Mouse (Mus musculus) urinary bladder, adult 2 months (tissue): Measurements from ENCODE around the gene Gm21887. TPM values are rescaled to one million over a fixed set of nuclear protein-coding genes. Genes with fewer than 3 reads are reported as not detected.
"Not testable (repeated sequence)": the region's sequence is repeated elsewhere in the genome, so short reads cannot be mapped to it uniquely, and the experiment has no call there.

Experiments used
- DNase-seq: peaks from one replicate; pipeline ENCODE4 v3.0.0; 2022; ENCODE audit warnings: low spot score
- polyA plus RNA-seq: library from polyadenylated mRNA; depleted of rRNA; stranded (reverse); fragments of >200 nt; gene quantifications from 2 replicates; pipeline ENCODE4 v1.2.3, GENCODE M21; 2012; rRNA removed

Gene Gm21887
- polyA plus RNA-seq: 220 and 239 TPM in 2 replicates

GRCm38 (mm10) chrX:170009016-170009750 lies at the start of gene Gm21887:
Gene Gm21887 (plus strand): TSS chrX:170009659.
- peak; percentile 100 for DNase-seq

GRCm38 (mm10) chrX:169969337-169969736 lies 40.1 kb upstream of the Gm21887 start:
- no peak for DNase-seq

GRCm38 (mm10) chrX:169969765-169970164 lies 39.7 kb upstream of the Gm21887 start:
- DNase-seq: not testable (repeated sequence)

GRCm38 (mm10) chrX:169970546-169970945 lies 38.9 kb upstream of the Gm21887 start:
- DNase-seq: not testable (repeated sequence)

GRCm38 (mm10) chrX:169971562-169971961 lies 37.9 kb upstream of the Gm21887 start:
- DNase-seq: not testable (repeated sequence)

- DNase-seq: not testable (repeated sequence)
These were observed 37.3 kb upstream of the Gm21887 start for GRCm38 (mm10) chrX:169972131-169972530.

- DNase-seq: not testable (repeated sequence)
These were observed 36.5 kb upstream of the Gm21887 start for GRCm38 (mm10) chrX:169972791-169973494.

- DNase-seq: not testable (repeated sequence)
These were observed 35.7 kb upstream of the Gm21887 start for GRCm38 (mm10) chrX:169973806-169974205.

GRCm38 (mm10) chrX:169974456-169974855 lies 35.0 kb upstream of the Gm21887 start:
- DNase-seq: not testable (repeated sequence)

- DNase-seq: not testable (repeated sequence)
These were observed 34.5 kb upstream of the Gm21887 start for GRCm38 (mm10) chrX:169974974-169975373.

- not testable (repeated sequence) for DNase-seq
These were observed 33.8 kb upstream of the Gm21887 start for GRCm38 (mm10) chrX:169975681-169976131.

- DNase-seq: not testable (repeated sequence)
These were observed 33.1 kb upstream of the Gm21887 start for GRCm38 (mm10) chrX:169976340-169976739.

- DNase-seq: not testable (repeated sequence)
These were observed 31.5 kb upstream of the Gm21887 start for GRCm38 (mm10) chrX:169977856-169978435.

GRCm38 (mm10) chrX:169978436-169979381 lies 30.8 kb upstream of the Gm21887 start:
- DNase-seq: peak; percentile 60

- peak; percentile 23 for DNase-seq
These were observed 29.8 kb upstream of the Gm21887 start for GRCm38 (mm10) chrX:169979461-169980202.

GRCm38 (mm10) chrX:169980203-169980556 lies 29.3 kb upstream of the Gm21887 start:
- not testable (repeated sequence) for DNase-seq

- peak; percentile 25 for DNase-seq
These were observed 28.6 kb upstream of the Gm21887 start for GRCm38 (mm10) chrX:169980809-169981289.

GRCm38 (mm10) chrX:169981761-169982181 lies 27.7 kb upstream of the Gm21887 start:
- DNase-seq: peak; percentile 52

GRCm38 (mm10) chrX:169982606-169983400 lies 26.7 kb upstream of the Gm21887 start:
- DNase-seq: not testable (repeated sequence)
